Mouse (Mus musculus) kidney, adult 2 months (tissue): ENCODE data around the gene Hdgfl3. TPM values are rescaled to one million over a fixed set of nuclear protein-coding genes. Genes with fewer than 3 reads are reported as not detected.
"Not testable (repeated sequence)": the region's sequence is repeated elsewhere in the genome, so short reads cannot be mapped to it uniquely, and the experiment has no call there.

Experiments
- DNase-seq: peaks from one replicate; pipeline ENCODE4 v3.0.0; 2021
- H3K27ac ChIP-seq: fragments of 200-500 bp; 2 replicates; pipeline ENCODE4 v1.5.1; 2012; ENCODE audit warnings: low read depth, low read length, control low read depth, inconsistent platforms; ENCODE audit not compliant: insufficient read depth
- H3K27me3 ChIP-seq: fragments of 200-500 bp; replicated peaks from 2 replicates; pipeline ENCODE4 v1.6.1; 2012; ENCODE audit warnings: mild to moderate bottlenecking, moderate library complexity, low read length, inconsistent platforms; ENCODE audit not compliant: control insufficient read depth, insufficient read depth
- H3K36me3 ChIP-seq: fragments of 200-500 bp; 2 replicates; pipeline ENCODE4 v1.6.1; 2012; ENCODE audit warnings: mild to moderate bottlenecking, moderate library complexity, low read length, inconsistent platforms; ENCODE audit not compliant: control insufficient read depth, insufficient read depth
- H3K4me1 ChIP-seq: fragments of 200-500 bp; 2 replicates; pipeline ENCODE4 v1.6.1; 2011; ENCODE audit warnings: low read length; ENCODE audit not compliant: control insufficient read depth, insufficient read depth
- H3K4me3 ChIP-seq: fragments of 200-500 bp; 2 replicates; pipeline ENCODE4 v1.5.1; 2011; ENCODE audit warnings: mild to moderate bottlenecking, low read depth, low read length, control low read depth; ENCODE audit not compliant: insufficient read depth
- CTCF ChIP-seq: fragments of 200-500 bp; conservative IDR thresholded peaks from 2 replicates; pipeline ENCODE4 v1.5.1; 2011; ENCODE audit warnings: low read depth, mild to moderate bottlenecking, control low read depth, low read length, moderate library complexity, mixed read lengths; ENCODE audit not compliant: insufficient read depth, insufficient read length
- POLR2A ChIP-seq: fragments of 200-500 bp; IDR thresholded peaks from one replicate; pipeline ENCODE4 v1.6.1; 2011; ENCODE audit warnings: low read depth, low read length, control low read depth
- WGBS: fragments of 180-500 bp; shearing (Covaris S2); methylation state at CpG from one replicate; pipeline ENCODE4 v1.1.7; 2018; 5-methylcytosine and 5-hydroxymethylcytosine counted together
- polyA plus RNA-seq: library from polyadenylated mRNA; depleted of rRNA; stranded (reverse); fragments of >200 nt; gene quantifications from 2 replicates; pipeline ENCODE4 v1.2.3, GENCODE M21; 2012

Gene Hdgfl3
- polyA plus RNA-seq, 1 experiment, result 1.5 TPM

DNA sequence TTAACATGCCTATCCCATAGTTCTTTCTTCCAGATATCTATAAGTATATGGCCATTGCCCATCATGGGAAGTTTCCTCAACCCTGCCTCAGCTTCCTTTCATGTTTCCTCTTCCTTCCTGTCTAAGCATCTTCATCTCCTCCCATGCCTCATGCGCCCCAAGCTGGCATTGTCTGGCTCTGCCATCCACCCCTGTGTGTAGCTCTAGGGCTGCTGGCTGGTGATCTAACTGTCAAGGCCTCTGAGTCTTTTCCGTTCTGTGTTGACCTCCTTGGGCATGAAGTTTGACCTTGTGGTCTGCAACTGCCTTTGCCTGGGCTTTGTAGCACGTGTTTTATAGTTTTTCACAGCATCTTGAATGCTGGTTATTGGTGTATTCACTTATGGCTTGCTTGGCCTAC lies 89.0 kb downstream of the Hdgfl3 start:
- DNase-seq, result no peak
- 72% methylated on average over 3 of the region's 3 CpGs for WGBS
- no peaks in the 10 kb centered on the region for H3K27me3 ChIP-seq
- no peaks in the 10 kb centered on the region for H3K4me1 ChIP-seq
- H3K27ac ChIP-seq, result no peak overlapping the region
- TF ChIP-seq POLR2A, result no peak
- TF ChIP-seq CTCF, result no peak
- H3K36me3 ChIP-seq, result no peaks in the 10 kb centered on the region
- no peak overlapping the region for H3K4me3 ChIP-seq

DNA sequence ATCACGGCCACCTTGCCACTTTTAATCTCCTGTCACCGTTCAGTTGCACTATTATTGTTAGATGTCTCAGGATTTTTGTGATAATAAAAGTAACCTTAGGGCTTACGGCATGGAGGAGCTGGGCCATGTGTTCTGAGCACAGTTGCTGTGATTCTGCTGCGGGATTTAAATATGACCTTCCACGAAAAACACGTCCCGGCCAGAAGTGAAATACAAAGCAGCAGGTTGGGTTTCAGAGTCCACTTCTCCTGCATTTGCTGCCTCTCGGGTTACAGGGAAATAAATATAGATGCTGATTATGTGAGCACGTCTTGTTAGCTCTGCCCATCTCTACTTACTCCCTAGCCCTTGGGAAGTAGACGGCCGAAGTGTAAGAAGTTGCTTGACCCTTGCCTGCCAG lies 89.5 kb downstream of the Hdgfl3 start:
- H3K4me3 ChIP-seq, result no peak overlapping the region
- DNase-seq, result no peak
- no peaks in the 10 kb centered on the region for H3K36me3 ChIP-seq
- H3K27me3 ChIP-seq, result no peaks in the 10 kb centered on the region
- H3K27ac ChIP-seq, result no peak overlapping the region
- TF ChIP-seq CTCF (no peak), POLR2A (no peak)
- 73% methylated on average over 11 of the region's 11 CpGs for WGBS
- no peaks in the 10 kb centered on the region for H3K4me1 ChIP-seq

DNA sequence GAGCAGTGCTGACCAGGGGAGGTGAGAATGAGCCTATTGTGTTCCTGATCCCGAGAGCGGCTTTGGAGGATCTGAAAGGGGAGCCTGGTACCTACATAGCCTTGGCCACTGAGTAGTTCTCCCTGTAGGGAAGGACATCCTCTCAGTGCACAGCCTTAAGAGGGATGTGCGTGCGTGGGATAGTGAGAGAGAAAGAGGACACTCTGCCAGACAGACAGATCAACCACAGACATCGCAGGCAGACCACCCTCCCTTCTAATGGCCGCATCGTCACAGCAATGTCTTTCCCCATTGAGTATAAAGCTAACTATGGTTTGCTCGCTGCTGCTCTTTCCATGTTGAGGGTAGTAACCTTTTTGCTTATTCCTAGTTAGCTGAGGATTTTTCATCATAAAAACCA lies 90.4 kb downstream of the Hdgfl3 start:
- TF ChIP-seq POLR2A (no peak), CTCF (no peak)
- no peaks in the 10 kb centered on the region for H3K27me3 ChIP-seq
- DNase-seq, result no peak
- 90% methylated on average over 8 of the region's 8 CpGs for WGBS
- H3K4me3 ChIP-seq, result no peak overlapping the region
- H3K4me1 ChIP-seq, result no peaks in the 10 kb centered on the region
- no peak overlapping the region for H3K27ac ChIP-seq
- H3K36me3 ChIP-seq, result no peaks in the 10 kb centered on the region

DNA sequence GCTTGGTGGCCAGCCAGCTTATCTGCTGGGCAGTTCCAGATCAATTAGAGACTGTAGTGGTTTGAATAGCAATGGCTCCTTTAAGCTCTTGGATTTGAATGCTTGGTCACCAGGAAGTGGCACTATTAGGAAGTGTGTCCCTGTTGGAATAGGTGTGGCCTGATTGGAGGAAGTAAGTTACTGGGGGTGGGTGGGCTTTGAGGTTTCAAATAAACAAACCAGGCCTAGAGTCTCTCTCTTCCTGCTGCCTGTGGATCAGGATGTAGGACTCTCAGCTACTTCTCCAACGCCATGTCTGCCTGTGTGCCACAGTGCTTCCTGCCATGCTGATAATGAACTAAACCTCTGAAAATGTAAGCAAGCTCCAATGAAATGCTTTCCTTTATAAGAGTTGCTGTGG lies 91.3 kb downstream of the Hdgfl3 start:
- Histone ChIP-seq H3K27ac (no peak overlapping the region), H3K4me1 (no peaks in the 10 kb centered on the region), H3K36me3 (no peaks in the 10 kb centered on the region), H3K27me3 (no peaks in the 10 kb centered on the region), H3K4me3 (no peak overlapping the region)
- WGBS, result 66% methylated on average over 1 of the region's 1 CpGs
- no peak for TF ChIP-seq POLR2A
- TF ChIP-seq CTCF, result no peak
- DNase-seq, result no peak

DNA sequence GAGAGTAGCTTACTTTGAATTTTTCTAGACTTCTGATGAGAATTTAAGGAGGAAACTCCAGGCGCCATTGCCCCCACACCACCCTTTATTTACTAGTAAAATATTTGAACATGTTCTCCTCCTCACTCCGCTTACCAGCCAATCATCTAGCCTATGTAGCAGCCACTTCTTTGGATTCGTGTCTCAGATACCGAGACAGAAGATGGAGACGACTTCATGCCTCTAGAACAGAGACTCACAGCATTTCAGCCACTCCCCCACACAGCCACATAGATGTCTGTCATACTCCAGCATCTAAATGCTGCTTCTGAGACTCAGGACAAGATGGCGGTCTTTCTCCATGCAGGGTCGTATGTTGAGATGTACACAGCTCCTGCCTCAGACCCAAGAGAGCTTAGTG lies 92.1 kb downstream of the Hdgfl3 start:
- no peaks in the 10 kb centered on the region for H3K27me3 ChIP-seq
- TF ChIP-seq CTCF (no peak), POLR2A (no peak)
- WGBS, result 89% methylated on average over 7 of the region's 7 CpGs
- DNase-seq, result no peak
- H3K4me3 ChIP-seq, result no peak overlapping the region
- H3K36me3 ChIP-seq, result no peaks in the 10 kb centered on the region
- H3K4me1 ChIP-seq, result no peaks in the 10 kb centered on the region
- no peak overlapping the region for H3K27ac ChIP-seq

DNA sequence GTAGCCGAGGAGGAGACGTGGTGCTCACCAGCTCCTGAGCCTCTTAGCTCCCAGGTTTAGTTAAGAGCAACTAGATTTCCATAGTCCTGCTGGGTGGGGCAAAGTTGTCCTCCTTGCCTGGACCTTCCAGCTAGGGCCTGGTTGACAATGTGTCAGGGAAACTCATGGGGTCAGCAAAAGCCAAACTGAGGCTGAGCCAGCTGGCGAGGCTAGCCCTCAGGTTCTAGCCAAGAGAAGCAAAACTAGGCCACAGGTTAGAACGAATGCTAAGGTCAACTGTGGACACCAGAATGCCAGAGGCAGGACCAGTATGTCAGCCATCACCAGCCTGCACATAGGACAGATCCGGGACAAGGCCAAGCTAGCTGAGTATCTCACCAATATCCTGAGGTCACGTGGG lies 92.8 kb downstream of the Hdgfl3 start:
- no peak overlapping the region for H3K27ac ChIP-seq
- WGBS, result 83% methylated on average over 6 of the region's 6 CpGs

DNA sequence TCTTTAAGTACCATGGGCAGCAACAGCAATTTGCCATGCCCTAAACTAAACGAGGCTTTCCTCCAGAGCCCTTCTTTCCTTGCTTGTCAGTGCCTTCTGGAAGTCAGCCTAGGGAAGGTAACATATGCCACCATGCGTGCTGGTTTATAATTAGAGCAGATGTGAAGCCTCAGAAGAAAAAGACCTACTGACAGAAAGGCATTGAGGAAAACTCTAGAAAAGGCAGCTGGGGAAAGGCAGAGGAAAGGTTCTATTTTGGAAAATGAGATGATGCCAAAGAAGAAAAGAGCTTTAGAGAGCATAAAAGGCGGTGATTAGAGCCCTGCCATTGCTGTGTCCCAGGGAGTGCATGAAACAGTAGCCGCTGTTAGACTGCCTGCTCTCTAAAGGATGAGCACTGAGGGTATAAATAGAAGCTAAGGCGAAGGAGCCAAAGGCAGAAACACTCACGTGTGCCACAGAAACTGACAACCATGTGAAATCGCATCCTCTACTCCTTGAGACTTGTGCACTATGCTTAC lies 93.6 kb downstream of the Hdgfl3 start:
- H3K4me3 ChIP-seq, result no peak overlapping the region
- TF ChIP-seq POLR2A (no peak), CTCF (no peak)
- no peaks in the 10 kb centered on the region for H3K36me3 ChIP-seq
- H3K4me1 ChIP-seq, result no peaks in the 10 kb centered on the region
- no peak overlapping the region for H3K27ac ChIP-seq
- DNase-seq, result no peak
- WGBS, result 67% methylated on average over 7 of the region's 7 CpGs
- H3K27me3 ChIP-seq, result no peaks in the 10 kb centered on the region

More for the DNA sequence above, 92.8 kb downstream of the Hdgfl3 start:
- TF ChIP-seq CTCF (no peak), POLR2A (no peak)
- H3K36me3 ChIP-seq, result no peaks in the 10 kb centered on the region
- no peak overlapping the region for H3K4me3 ChIP-seq
- H3K27me3 ChIP-seq, result no peaks in the 10 kb centered on the region
- no peaks in the 10 kb centered on the region for H3K4me1 ChIP-seq
- DNase-seq, result peak; percentile 68

DNA sequence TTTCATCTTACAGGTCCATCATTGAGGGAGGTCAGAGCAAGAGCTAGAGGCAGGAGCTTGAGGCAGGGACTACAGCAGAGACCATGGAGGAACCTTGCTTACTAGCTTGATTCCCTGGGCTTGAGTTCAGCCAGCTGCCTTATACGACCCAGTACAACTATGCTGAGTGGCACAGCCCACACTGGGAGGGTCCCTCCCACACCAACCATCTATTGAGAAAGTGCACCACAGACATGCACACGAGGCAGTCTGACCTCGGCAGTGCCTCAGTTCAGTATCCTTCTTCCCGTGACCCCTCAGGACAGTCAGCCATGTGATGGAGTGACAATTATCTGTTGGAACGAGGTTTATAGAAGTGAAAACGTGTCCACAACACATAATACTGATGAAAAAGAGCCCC lies 94.5 kb downstream of the Hdgfl3 start:
- H3K27me3 ChIP-seq, result no peaks in the 10 kb centered on the region
- WGBS, result 45% methylated on average over 6 of the region's 6 CpGs
- no peak overlapping the region for H3K27ac ChIP-seq
- DNase-seq, result no peak
- H3K4me1 ChIP-seq, result no peaks in the 10 kb centered on the region
- TF ChIP-seq CTCF, result no peak
- no peak for TF ChIP-seq POLR2A
- H3K36me3 ChIP-seq, result no peaks in the 10 kb centered on the region
- H3K4me3 ChIP-seq, result no peak overlapping the region

DNA sequence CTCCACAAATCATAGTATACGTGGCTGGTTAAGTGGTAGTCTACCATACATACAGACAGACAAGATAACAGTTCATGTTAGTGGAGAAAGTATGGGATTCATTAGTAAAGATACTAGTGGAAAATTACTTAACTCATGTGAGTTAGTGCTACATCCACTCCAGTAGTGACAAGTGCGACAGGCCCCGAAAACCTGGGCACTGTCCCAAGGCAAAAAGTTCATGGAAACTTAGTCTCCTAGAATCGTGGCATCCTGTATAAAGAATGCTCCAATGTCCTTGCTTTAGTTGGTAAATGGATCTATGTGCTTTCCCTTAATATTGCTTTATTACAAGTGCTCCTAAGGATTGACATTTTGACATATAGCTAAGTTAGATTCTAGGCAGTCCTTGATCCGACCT lies 96.5 kb downstream of the Hdgfl3 start:
- not testable (repeated sequence) for H3K4me1 ChIP-seq

More for the DNA sequence above, 96.5 kb downstream of the Hdgfl3 start:
- 80% methylated on average over 5 of the region's 5 CpGs for WGBS
- not testable (repeated sequence) for H3K36me3 ChIP-seq, H3K27me3 ChIP-seq, DNase-seq, H3K27ac ChIP-seq, H3K4me3 ChIP-seq
